Mouse (Mus musculus): ENCODE results near the gene Gmeb1.
"Not testable (repeated sequence)": the region's sequence is repeated elsewhere in the genome, so short reads cannot be mapped to it uniquely, and the experiment has no call there.

DNA sequence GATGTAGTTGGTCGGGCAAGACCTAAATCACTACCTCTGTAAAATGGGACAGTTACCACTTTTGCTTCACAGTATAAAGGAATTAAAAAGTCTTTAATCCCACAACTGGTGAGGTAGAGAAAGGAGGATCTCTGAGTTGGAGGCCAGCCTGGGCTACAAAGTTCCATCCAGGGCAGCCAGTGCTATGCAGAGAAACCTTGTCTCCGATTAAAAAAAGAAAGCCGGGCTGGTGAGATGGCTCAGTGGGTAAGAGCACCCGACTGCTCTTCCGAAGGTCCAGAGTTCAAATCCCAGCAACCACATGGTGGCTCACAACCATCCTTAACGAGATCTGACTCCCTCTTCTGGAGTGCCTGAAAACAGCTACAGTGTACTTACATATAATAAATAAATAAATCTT is 42.1 kb upstream of the Gmeb1 start:
- not testable (repeated sequence) for TF ChIP-seq POLR2A (IDR thresholded peaks at IDR 0.05; ENCODE audit: borderline replicate concordance, low read depth, low read length); CTCF (IDR thresholded peaks at IDR 0.05; ENCODE audit: low read depth, low read length)

All from bone marrow macrophage, adult 2 months (primary cell).